Mouse (Mus musculus) limb, embryonic 13.5 days (tissue): Measurements from ENCODE around the gene Hmgb1. TPM values are rescaled to one million over a fixed set of nuclear protein-coding genes. Genes with fewer than 3 reads are reported as not detected.

Experiments
- polyA plus RNA-seq: library from polyadenylated mRNA; unstranded; fragments of >200 nt; fragmentation: Nextera tagmentation; extraction: Ambion mirVana; gene quantifications from 2 replicates; pipeline ENCODE4 v1.2.1, GENCODE M21; 2015

Hmgb1 gene
- polyA plus RNA-seq, 1 experiment from 2014 or later = 1,754 TPM

Other genes starting within 250 kb of the Hmgb1 start
- gene Gm42791, start 189.3 kb downstream of the Hmgb1 start, polyA plus RNA-seq = 1.6 and 2.6 TPM in 2 replicates
- 58.0 and 59.5 TPM in 2 replicates for gene Uspl1, start 139 bp downstream of the Hmgb1 start, polyA plus RNA-seq
- 12.6 and 13.1 TPM in 2 replicates for gene Alox5ap, start 80.3 kb upstream of the Hmgb1 start, polyA plus RNA-seq
- gene Medag, start 227.3 kb upstream of the Hmgb1 start, polyA plus RNA-seq = 1.5 and 1.8 TPM in 2 replicates